Mouse (Mus musculus): ENCODE measurements around the gene BC034090. TPM values are rescaled to one million over a fixed set of nuclear protein-coding genes. Genes with fewer than 3 reads are reported as not detected.

BC034090 gene
- polyA plus RNA-seq, 1 experiment from 2014 or later, result 3.6 TPM

Other genes starting within 250 kb of the BC034090 start
- gene Ier5, start 144.8 kb downstream of the BC034090 start, polyA plus RNA-seq (2016; fragmentation: Nextera tagmentation; extraction: Ambion mirVana), result 3.6 and 4.1 TPM in 2 replicates
- 0.36 and 0.47 TPM in 2 replicates for gene Mr1, start 97.6 kb downstream of the BC034090 start, polyA plus RNA-seq (2016; fragmentation: Nextera tagmentation; extraction: Ambion mirVana)
- 82.1 and 84.3 TPM in 2 replicates for gene Stx6, start 85.7 kb downstream of the BC034090 start, polyA plus RNA-seq (2016; fragmentation: Nextera tagmentation; extraction: Ambion mirVana)
- 10.7 and 11.2 TPM in 2 replicates for gene Xpr1, start 173.0 kb upstream of the BC034090 start, polyA plus RNA-seq (2016; fragmentation: Nextera tagmentation; extraction: Ambion mirVana)

All from forebrain, embryonic 10.5 days (tissue).